Mouse (Mus musculus) heart, embryonic 12.5 days (tissue): ENCODE data around the gene Ltb4r2. TPM values are rescaled to one million over a fixed set of nuclear protein-coding genes. Genes with fewer than 3 reads are reported as not detected.

Experiments
- ATAC-seq: fragments of 200-750 bp; cut with Nextera tagmentation; 2 replicates; pipeline ENCODE4 v1.8.0; 2017; ENCODE audit warnings: moderate TSS enrichment, moderate library complexity; ENCODE audit not compliant: insufficient number of reproducible peaks, low FRiP score
- H3K27ac ChIP-seq: fragments of 300-500 bp; sonication (generic); 2 replicates; pipeline ENCODE4 v1.5.1; 2016; ENCODE audit warnings: mild to moderate bottlenecking, moderate library complexity; ENCODE audit not compliant: poor library complexity, severe bottlenecking
- H3K27me3 ChIP-seq: fragments of 300-500 bp; sonication (generic); replicated peaks from 2 replicates; pipeline ENCODE4 v1.6.1; 2016; ENCODE audit warnings: mild to moderate bottlenecking, moderate library complexity
- H3K36me3 ChIP-seq: fragments of 300-500 bp; sonication (generic); 2 replicates; pipeline ENCODE4 v1.6.1; 2016; ENCODE audit warnings: mild to moderate bottlenecking, moderate library complexity
- H3K4me1 ChIP-seq: fragments of 300-500 bp; sonication (generic); replicated peaks from 2 replicates; pipeline ENCODE4 v1.6.1; 2016; ENCODE audit warnings: mild to moderate bottlenecking
- H3K4me2 ChIP-seq: fragments of 300-500 bp; sonication (generic); 2 replicates; pipeline ENCODE4 v1.6.1; 2016; ENCODE audit warnings: mild to moderate bottlenecking, moderate library complexity
- H3K4me3 ChIP-seq: fragments of 300-500 bp; sonication (generic); 2 replicates; pipeline ENCODE4 v1.5.1; 2016; ENCODE audit warnings: mild to moderate bottlenecking
- H3K9ac ChIP-seq: fragments of 300-500 bp; sonication (generic); 2 replicates; pipeline ENCODE4 v1.6.1; 2016; ENCODE audit warnings: mild to moderate bottlenecking, moderate library complexity
- H3K9me3 ChIP-seq: fragments of 300-500 bp; sonication (generic); replicated peaks from 2 replicates; pipeline ENCODE4 v1.6.1; 2016; ENCODE audit warnings: mild to moderate bottlenecking, moderate library complexity
- WGBS: fragments of 180-500 bp; shearing (Covaris S2); methylation state at CpG from one replicate; pipeline ENCODE4 v1.1.7; 2016; 5-methylcytosine and 5-hydroxymethylcytosine counted together
- polyA plus RNA-seq: library from polyadenylated mRNA; unstranded; fragments of >200 nt; fragmentation: Nextera tagmentation; extraction: Ambion mirVana; gene quantifications from 2 replicates; pipeline ENCODE4 v1.2.1, GENCODE M21; 2016

The Ltb4r2 gene
- polyA plus RNA-seq, 1 experiment from 2014 or later, result 0.54 TPM

- no peaks in the 10 kb centered on the region for H3K9me3 ChIP-seq
- H3K4me1 ChIP-seq, result peaks cover 35% of the 10 kb centered on the region
- H3K36me3 ChIP-seq, result no peaks in the 10 kb centered on the region
- WGBS, result under 1% methylated on average over 76 of the region's 77 CpGs
- peak overlapping the region; percentile 96 for H3K4me2 ChIP-seq
- H3K27me3 ChIP-seq, result peaks cover 38% of the 10 kb centered on the region
- H3K4me3 ChIP-seq, result peak overlapping the region; percentile 56
- no peak overlapping the region for H3K27ac ChIP-seq
- H3K9ac ChIP-seq, result peak overlapping the region; percentile 80
- ATAC-seq, result peak; percentile 65
Observed at GRCm38 (mm10) chr14:55762001-55762821, 983 bp downstream of the Ltb4r2 start.

DNA sequence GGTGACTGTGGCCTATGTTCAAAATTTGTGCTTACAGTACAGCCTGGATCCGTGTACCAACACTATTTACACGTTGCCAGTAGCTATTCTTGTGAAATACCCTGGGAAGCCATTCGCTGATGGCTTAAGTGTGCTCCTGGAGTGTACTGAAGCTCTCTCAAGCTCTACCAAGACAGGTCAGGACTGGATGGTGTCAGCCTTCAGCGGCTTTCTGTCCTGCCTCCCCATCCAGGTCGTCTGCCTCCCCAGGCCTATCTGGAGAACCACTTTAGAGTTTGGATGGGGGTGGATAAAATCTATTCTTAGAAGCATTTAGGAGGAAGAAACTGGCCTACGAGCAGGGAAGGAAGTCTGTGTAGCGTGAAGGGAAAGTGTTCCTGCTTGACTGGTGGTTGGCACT lies 1.9 kb downstream of the Ltb4r2 start:
- Histone ChIP-seq H3K4me3 (no peak overlapping the region; the same call in 1 of the 2 replicates), H3K4me2 (peak overlapping the region; percentile 96; the same call in 1 of the 2 replicates), H3K9me3 (no peaks in the 10 kb centered on the region), H3K27me3 (peaks cover 44% of the 10 kb centered on the region), H3K9ac (0 out of 2 replicates have a peak overlapping the region, but pooled peaks have one; percentile 80), H3K36me3 (no peaks in the 10 kb centered on the region), H3K27ac (peak overlapping the region; percentile 53; the same call in 1 of the 2 replicates), H3K4me1 (peaks cover 34% of the 10 kb centered on the region)
- no peak for ATAC-seq
- WGBS, result 28% methylated on average over 7 of the region's 7 CpGs

- WGBS, result 66% methylated on average over 4 of the region's 4 CpGs
- H3K4me2 ChIP-seq, result no peak within 1 kb of the TSS
- H3K4me3 ChIP-seq, result no peak within 1 kb of the TSS
- H3K36me3 ChIP-seq, result 0 out of 2 replicates have a peak, but pooled peaks cover 4% of the 10 kb centered on the region
- peaks cover 58% of the 10 kb centered on the region for H3K27me3 ChIP-seq
- H3K27ac ChIP-seq, result no peak within 1 kb of the TSS
- H3K4me1 ChIP-seq, result peaks cover 31% of the 10 kb centered on the region
- no peak within 1 kb of the TSS for H3K9ac ChIP-seq
- no peaks in the 10 kb centered on the region for H3K9me3 ChIP-seq
- ATAC-seq, result no peak
Observed at GRCm38 (mm10) chr14:55765696-55766095, 4.5 kb downstream of the Ltb4r2 start, which contains the start of gene Ltb4r1. TSS of gene Ltb4r1 (plus strand) at chr14:55765962.

- Histone ChIP-seq H3K36me3 (0 out of 2 replicates have a peak, but pooled peaks cover 4% of the 10 kb centered on the region), H3K9ac (peak overlapping the region; percentile 68), H3K4me1 (peaks cover 22% of the 10 kb centered on the region), H3K4me3 (peak overlapping the region; percentile 42), H3K4me2 (peak overlapping the region; percentile 80), H3K9me3 (no peaks in the 10 kb centered on the region), H3K27ac (no peak overlapping the region), H3K27me3 (peaks cover 44% of the 10 kb centered on the region)
- peak; percentile 41; the same call in 1 of the 2 replicates for ATAC-seq
- WGBS, result 12% methylated on average over 52 of the region's 52 CpGs
Observed at GRCm38 (mm10) chr14:55767519-55768414, 6.5 kb downstream of the Ltb4r2 start.

GRCm38 (mm10) chr14:55768555-55768954 lies 7.3 kb downstream of the Ltb4r2 start:
- Histone ChIP-seq H3K4me3 (no peak overlapping the region), H3K9ac (no peak overlapping the region), H3K36me3 (0 out of 2 replicates have a peak, but pooled peaks cover 9% of the 10 kb centered on the region), H3K27ac (no peak overlapping the region), H3K4me2 (no peak overlapping the region; the same call in 1 of the 2 replicates), H3K4me1 (peaks cover 14% of the 10 kb centered on the region), H3K27me3 (peaks cover 44% of the 10 kb centered on the region), H3K9me3 (no peaks in the 10 kb centered on the region)
- WGBS, result 78% methylated on average over 6 of the region's 6 CpGs
- ATAC-seq, result no peak

DNA sequence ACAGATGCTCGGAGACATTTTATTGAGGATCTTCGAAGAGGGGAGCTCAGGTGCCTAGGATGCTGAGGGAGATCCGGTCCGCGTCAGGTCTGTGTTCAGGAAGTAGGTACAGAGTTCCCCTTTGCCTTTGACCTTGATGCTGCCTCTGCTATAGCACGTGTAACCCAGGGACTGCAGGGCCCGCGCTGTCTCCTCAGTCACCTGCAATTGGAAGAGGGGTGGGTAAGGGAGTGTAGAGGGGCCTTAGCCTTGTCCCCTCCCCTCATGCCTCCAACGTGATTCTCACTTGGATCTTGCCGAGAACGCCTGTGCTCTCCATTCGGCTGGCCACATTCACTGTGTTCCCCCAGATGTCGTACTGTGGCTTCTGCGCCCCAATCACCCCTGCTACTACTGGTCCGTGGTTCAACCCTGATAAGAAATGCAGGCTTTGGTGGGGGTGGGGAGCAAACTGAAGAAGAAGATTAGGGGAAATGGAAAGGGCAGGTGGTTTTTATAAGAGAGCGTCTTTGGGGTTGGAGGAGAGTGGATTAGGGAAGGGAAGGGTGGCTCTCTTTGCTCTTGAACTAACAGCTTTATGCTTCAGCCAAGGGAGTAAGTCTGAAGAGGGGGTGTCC lies 8.0 kb downstream of the Ltb4r2 start:
- no peak overlapping the region for H3K9ac ChIP-seq
- H3K4me1 ChIP-seq, result peaks cover 11% of the 10 kb centered on the region
- H3K4me3 ChIP-seq, result no peak overlapping the region
- H3K27me3 ChIP-seq, result peaks cover 44% of the 10 kb centered on the region
- ATAC-seq, result no peak
- no peak overlapping the region for H3K27ac ChIP-seq
- no peak overlapping the region for H3K4me2 ChIP-seq
- WGBS, result 68% methylated on average over 16 of the region's 16 CpGs
- H3K9me3 ChIP-seq, result no peaks in the 10 kb centered on the region
- peaks cover 12% of the 10 kb centered on the region; the same call in 1 of the 2 replicates for H3K36me3 ChIP-seq

DNA sequence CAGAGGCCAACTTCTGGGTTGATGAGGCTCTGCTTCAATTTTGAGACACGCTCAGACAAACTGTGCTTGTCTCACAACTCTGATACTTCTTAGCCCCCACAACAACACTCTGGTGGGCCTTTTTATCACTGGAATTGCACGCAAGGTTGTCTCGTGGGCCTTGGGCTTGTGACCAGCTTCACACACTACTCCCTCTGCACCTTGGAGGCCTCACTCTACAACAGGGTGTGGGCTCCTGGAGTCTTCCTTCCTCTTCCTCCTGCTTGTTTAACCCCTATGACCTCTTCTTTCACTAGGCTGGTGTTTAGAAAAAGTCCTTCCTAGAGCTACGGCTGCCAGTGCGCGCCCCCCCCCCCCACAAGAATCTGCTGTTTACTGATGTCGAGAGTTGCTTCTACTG lies 15.5 kb downstream of the Ltb4r2 start:
- ATAC-seq, result no peak
- Histone ChIP-seq H3K9me3 (no peaks in the 10 kb centered on the region), H3K27me3 (peaks cover 8% of the 10 kb centered on the region), H3K4me3 (no peak overlapping the region), H3K4me1 (peaks cover 22% of the 10 kb centered on the region), H3K27ac (no peak overlapping the region), H3K9ac (no peak overlapping the region), H3K4me2 (no peak overlapping the region), H3K36me3 (peaks cover 29% of the 10 kb centered on the region)
- 47% methylated on average over 7 of the region's 7 CpGs for WGBS

DNA sequence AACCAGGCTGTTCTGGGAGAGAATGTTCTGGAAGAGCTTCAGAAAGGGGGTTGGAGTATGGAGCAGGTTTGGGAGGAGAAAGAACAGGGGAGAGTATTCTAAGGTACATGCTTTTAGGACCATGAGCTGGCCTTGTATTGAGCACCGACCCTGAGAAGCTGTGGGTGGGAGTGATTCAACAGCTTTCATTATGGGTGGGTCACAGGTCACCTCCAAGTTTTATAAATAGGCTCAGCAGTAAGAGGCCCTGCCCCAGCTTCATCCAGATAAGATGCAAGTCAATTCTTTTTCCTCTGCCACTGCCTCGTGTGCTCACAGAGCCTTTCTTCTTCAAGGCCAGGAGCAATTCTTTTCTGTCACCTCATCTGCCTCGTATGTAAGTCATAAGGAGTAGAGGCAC lies 15.9 kb downstream of the Ltb4r2 start:
- H3K4me2 ChIP-seq, result no peak overlapping the region
- peaks cover 29% of the 10 kb centered on the region for H3K36me3 ChIP-seq
- H3K4me1 ChIP-seq, result peaks cover 25% of the 10 kb centered on the region
- peaks cover 11% of the 10 kb centered on the region for H3K27me3 ChIP-seq
- no peaks in the 10 kb centered on the region for H3K9me3 ChIP-seq
- ATAC-seq, result no peak
- H3K4me3 ChIP-seq, result no peak overlapping the region
- WGBS, result 18% methylated on average over 3 of the region's 3 CpGs
- H3K27ac ChIP-seq, result no peak overlapping the region
- H3K9ac ChIP-seq, result no peak overlapping the region

- Histone ChIP-seq H3K27me3 (peaks cover 17% of the 10 kb centered on the region), H3K4me1 (peaks cover 25% of the 10 kb centered on the region), H3K4me3 (no peak overlapping the region), H3K9me3 (no peaks in the 10 kb centered on the region), H3K9ac (no peak overlapping the region), H3K36me3 (peaks cover 29% of the 10 kb centered on the region), H3K4me2 (no peak overlapping the region), H3K27ac (no peak overlapping the region)
- WGBS, result 83% methylated on average over 11 of the region's 11 CpGs
- ATAC-seq, result no peak
Observed at GRCm38 (mm10) chr14:55777806-55778205, 16.6 kb downstream of the Ltb4r2 start.

DNA sequence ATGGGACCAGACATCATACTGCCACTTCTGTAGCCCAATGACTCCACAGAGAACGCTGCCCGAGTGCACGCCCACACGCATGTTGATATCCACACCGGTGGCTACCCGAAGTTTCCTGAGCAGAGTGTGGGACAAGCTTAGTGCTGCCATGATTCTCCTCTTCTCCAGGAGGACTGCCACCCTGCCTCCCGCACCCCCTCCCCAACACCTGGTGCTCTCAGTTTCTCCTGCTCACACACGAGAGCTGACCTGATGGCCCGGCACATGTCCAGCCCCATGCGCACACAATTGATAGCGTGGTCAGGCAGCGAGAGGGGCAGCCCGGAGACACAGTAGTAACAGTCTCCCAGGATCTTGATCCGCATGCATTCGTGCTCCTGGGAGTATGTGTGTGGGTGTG lies 17.5 kb downstream of the Ltb4r2 start:
- Histone ChIP-seq H3K4me2 (no peak overlapping the region), H3K4me1 (peaks cover 29% of the 10 kb centered on the region), H3K27ac (no peak overlapping the region), H3K9ac (no peak overlapping the region), H3K4me3 (no peak overlapping the region), H3K36me3 (peaks cover 23% of the 10 kb centered on the region), H3K9me3 (no peaks in the 10 kb centered on the region), H3K27me3 (peaks cover 18% of the 10 kb centered on the region)
- no peak for ATAC-seq
- WGBS, result 86% methylated on average over 15 of the region's 15 CpGs
